Mouse (Mus musculus) stomach, embryonic 16.5 days (tissue): ENCODE measurements around the gene Epx. TPM values are rescaled to one million over a fixed set of nuclear protein-coding genes. Genes with fewer than 3 reads are reported as not detected.
A peak's percentile ranks its signal among the peaks of the same experiment; 100 is the strongest.

Source experiments
- ATAC-seq: fragments of 200-750 bp; cut with Nextera tagmentation; 2 replicates; pipeline ENCODE4 v1.8.0; 2017; ENCODE audit warnings: moderate number of reproducible peaks, moderate TSS enrichment; ENCODE audit not compliant: insufficient read depth, low FRiP score
- H3K27ac ChIP-seq: fragments of 300-500 bp; sonication (generic); 2 replicates; pipeline ENCODE4 v1.5.1; 2014; ENCODE audit warnings: low read length
- H3K27me3 ChIP-seq: fragments of 300-500 bp; sonication (generic); 2 replicates; pipeline ENCODE4 v1.6.1; 2014; ENCODE audit warnings: low read length, control low read depth, mixed read lengths; ENCODE audit not compliant: control insufficient read depth, insufficient read depth
- H3K36me3 ChIP-seq: fragments of 300-500 bp; sonication (generic); 2 replicates; pipeline ENCODE4 v1.6.1; 2014; ENCODE audit warnings: low read length; ENCODE audit not compliant: control insufficient read depth, insufficient read depth
- H3K4me1 ChIP-seq: fragments of 300-500 bp; sonication (generic); 2 replicates; pipeline ENCODE4 v1.6.1; 2014; ENCODE audit warnings: low read length, control low read depth, mixed read lengths; ENCODE audit not compliant: control insufficient read depth, insufficient read depth
- H3K4me2 ChIP-seq: fragments of 300-500 bp; sonication (generic); 2 replicates; pipeline ENCODE4 v1.6.1; 2014; ENCODE audit warnings: low read depth, low read length, mixed read lengths
- H3K4me3 ChIP-seq: fragments of 300-500 bp; sonication (generic); replicated peaks from 2 replicates; pipeline ENCODE4 v1.5.1; 2014; ENCODE audit warnings: mild to moderate bottlenecking, low read length
- H3K9ac ChIP-seq: fragments of 300-500 bp; sonication (generic); 2 replicates; pipeline ENCODE4 v1.6.1; 2014; ENCODE audit warnings: low read length
- H3K9me3 ChIP-seq: fragments of 300-500 bp; sonication (generic); replicated peaks from 2 replicates; pipeline ENCODE4 v1.6.1; 2016; ENCODE audit warnings: low read length, control low read depth; ENCODE audit not compliant: control insufficient read depth
- WGBS: fragments of 180-500 bp; shearing (Covaris S2); extraction: QIAGEN DNeasy Blood & Tissue Kit; methylation state at CpG from one replicate; pipeline ENCODE4 v1.1.7; 2014; 5-methylcytosine and 5-hydroxymethylcytosine counted together
- polyA plus RNA-seq: library from polyadenylated mRNA; unstranded; fragments of >200 nt; fragmentation: Nextera tagmentation; extraction: Ambion mirVana; gene quantifications from 2 replicates; pipeline ENCODE4 v1.2.1, GENCODE M21; 2015

The Epx gene
- polyA plus RNA-seq, 1 experiment from 2014 or later, result 0.15 TPM

DNA sequence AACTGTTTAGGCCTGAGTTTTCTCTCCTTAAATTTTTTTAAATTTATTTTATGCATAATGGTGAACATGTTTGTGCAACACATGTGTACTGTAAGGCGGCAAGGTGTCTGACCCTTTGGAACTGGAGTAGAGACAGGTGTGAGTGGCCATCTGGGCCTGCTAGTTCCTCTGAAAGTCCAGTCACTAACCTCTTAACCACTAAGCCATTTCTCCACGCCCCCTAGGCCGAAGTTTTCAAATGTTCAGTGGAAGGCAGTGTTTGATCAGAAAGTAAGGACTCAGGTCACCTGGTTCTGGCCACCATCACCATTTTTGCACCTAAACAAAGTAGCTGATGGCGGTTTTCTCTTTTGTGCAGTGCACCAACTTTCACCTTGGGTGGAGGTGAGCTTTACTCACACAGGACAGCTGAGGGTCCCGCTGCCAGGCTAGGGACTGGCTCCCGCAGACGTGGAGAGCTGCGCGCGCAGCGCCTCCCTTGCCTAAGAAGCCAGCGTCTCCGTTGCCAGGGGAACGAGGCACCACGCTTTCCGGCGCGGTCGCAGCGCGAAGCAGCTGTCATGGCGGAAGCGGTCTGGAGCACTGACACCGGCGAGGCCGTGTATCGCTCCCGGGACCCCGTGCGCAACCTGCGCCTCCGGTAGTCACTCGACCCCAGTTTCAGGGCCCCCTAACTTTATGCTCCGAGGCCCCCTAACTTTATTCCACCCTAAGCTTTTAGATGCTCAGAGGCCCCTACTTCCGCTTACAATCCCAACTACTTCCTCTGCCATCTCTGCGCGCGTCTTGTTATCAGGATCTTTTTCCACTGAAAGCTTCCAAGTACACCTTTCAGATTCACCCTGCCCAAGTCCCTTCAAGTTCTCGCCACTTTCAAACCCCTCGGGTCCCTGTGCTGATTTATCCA lies 22.4 kb downstream of the Epx start, which contains the start of gene Mks1:
Gene Mks1 (plus strand): TSS at position 526 of the 907 bp plus-strand sequence.
- H3K27ac ChIP-seq, result peak within 1 kb of the TSS; percentile 66
- H3K4me3 ChIP-seq, result peak within 1 kb of the TSS; percentile 66
- WGBS, result 3% methylated on average over 40 of the region's 40 CpGs
- peaks cover 7% of the 10 kb centered on the region for H3K4me1 ChIP-seq
- H3K36me3 ChIP-seq, result no peaks in the 10 kb centered on the region
- no peaks in the 10 kb centered on the region for H3K9me3 ChIP-seq
- H3K4me2 ChIP-seq, result peak within 1 kb of the TSS; percentile 88
- H3K27me3 ChIP-seq, result no peaks in the 10 kb centered on the region
- H3K9ac ChIP-seq, result peak within 1 kb of the TSS; percentile 63
- ATAC-seq, result peak; percentile 94

DNA sequence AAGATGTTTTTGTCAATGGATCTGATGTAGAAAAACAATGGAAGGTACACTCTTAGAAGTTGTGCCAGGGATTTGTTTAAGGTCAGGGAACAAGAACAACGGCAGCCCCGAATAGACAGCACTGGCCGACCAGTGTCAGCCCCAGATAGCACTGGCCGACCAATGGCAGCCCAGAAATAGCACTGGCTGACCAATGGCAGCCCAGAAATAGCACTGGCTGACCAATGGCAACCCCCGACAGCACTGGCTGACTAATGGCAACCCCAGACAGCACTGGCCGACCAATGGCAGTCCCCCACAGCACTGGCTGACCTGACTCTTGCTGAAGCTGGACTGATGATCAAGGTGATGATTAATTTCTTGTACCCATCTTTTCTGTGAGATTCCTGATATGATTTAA lies 27.5 kb downstream of the Epx start:
- H3K36me3 ChIP-seq, result no peaks in the 10 kb centered on the region
- 67% methylated on average over 6 of the region's 6 CpGs for WGBS
- H3K27ac ChIP-seq, result no peak overlapping the region
- no peaks in the 10 kb centered on the region for H3K27me3 ChIP-seq
- H3K9me3 ChIP-seq, result no peaks in the 10 kb centered on the region
- H3K9ac ChIP-seq, result no peak overlapping the region
- H3K4me2 ChIP-seq, result no peak overlapping the region
- peaks cover 4% of the 10 kb centered on the region for H3K4me1 ChIP-seq
- ATAC-seq, result no peak
- H3K4me3 ChIP-seq, result no peak overlapping the region

DNA sequence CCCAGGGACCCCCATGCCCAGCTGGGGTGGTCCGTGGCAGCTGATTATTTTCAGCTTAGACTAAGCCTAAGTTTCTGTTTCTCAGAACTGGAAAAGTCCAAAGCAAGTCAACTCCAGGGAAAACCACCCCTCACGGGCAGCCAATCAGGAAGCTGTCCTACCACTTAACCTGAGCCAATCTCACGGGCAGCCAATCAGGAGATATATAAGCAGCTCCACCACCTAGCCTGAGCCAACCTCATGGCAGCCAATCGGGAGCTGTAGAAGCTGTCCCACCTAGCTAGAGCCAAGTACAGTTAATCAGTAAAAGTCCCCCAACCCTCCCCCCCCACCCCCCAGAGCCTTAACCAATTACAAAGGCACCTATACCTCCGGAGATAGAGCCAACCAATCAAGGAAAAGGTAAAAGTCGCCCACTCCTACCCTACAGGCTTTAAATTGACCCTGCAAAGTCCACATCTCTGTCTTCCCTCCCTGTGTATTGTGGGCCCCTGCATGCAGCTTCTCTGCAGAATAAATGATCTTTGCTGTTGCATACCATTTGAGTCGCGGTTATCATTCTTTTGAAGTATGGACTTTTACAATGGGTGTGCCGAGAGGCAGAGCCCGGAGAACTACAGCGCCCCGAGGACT lies 28.3 kb downstream of the Epx start:
- WGBS, result 78% methylated on average over 12 of the region's 12 CpGs
- Histone ChIP-seq H3K4me2 (no peak overlapping the region), H3K9ac (no peak overlapping the region), H3K27ac (no peak overlapping the region), H3K4me1 (no peaks in the 10 kb centered on the region), H3K27me3 (no peaks in the 10 kb centered on the region), H3K4me3 (no peak overlapping the region), H3K9me3 (no peaks in the 10 kb centered on the region), H3K36me3 (no peaks in the 10 kb centered on the region)
- ATAC-seq, result no peak

DNA sequence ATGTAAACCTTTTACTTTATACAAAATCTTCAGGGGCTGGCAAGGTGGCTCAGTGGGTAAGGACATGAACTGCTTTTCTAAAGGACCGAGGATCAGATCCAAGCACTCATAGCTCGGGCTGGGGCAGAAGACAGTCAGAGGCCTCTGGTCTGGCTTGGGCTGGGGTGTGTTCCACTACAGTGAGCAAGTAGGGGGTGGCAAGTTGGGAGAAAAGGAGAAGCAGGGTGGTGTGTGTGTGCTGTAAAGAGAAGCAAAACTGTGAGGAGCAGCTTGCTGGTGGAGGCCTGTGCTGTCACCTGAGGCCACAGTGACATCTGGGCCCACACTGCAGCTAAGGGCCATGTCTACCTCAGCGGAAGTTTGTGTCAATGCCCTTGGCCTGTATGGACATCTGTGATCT lies 33.9 kb downstream of the Epx start:
- no peaks in the 10 kb centered on the region for H3K36me3 ChIP-seq
- H3K4me1 ChIP-seq, result no peaks in the 10 kb centered on the region
- no peaks in the 10 kb centered on the region for H3K27me3 ChIP-seq
- no peak overlapping the region for H3K4me2 ChIP-seq
- no peak for ATAC-seq
- H3K27ac ChIP-seq, result no peak overlapping the region
- no peak overlapping the region for H3K9ac ChIP-seq
- H3K4me3 ChIP-seq, result no peak overlapping the region
- no peaks in the 10 kb centered on the region for H3K9me3 ChIP-seq
- 82% methylated on average over 3 of the region's 3 CpGs for WGBS

DNA sequence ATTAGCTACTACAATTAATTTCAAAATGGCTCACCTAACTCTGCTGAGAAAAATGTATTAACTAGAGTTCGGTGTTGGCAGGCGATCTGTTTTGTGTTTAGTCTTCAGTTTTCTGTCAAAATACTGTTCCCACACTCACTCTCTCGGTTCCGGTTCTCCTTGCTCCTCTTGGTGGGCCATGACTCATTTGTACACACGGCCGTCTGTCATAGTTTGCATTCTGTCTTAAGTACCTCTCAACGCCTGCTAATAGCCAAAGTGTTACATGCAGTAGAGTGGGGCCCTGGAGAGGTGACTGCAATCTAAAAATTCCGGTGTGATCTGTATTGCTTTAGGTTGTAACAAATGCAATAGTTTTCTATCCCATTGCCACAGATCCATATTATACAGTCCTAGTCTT lies 34.7 kb downstream of the Epx start:
- no peak for ATAC-seq
- H3K27ac ChIP-seq, result no peak overlapping the region
- H3K4me2 ChIP-seq, result no peak overlapping the region
- H3K4me3 ChIP-seq, result no peak overlapping the region
- no peaks in the 10 kb centered on the region for H3K36me3 ChIP-seq
- 57% methylated on average over 8 of the region's 8 CpGs for WGBS
- no peaks in the 10 kb centered on the region for H3K27me3 ChIP-seq
- H3K9ac ChIP-seq, result no peak overlapping the region
- no peaks in the 10 kb centered on the region for H3K4me1 ChIP-seq
- H3K9me3 ChIP-seq, result no peaks in the 10 kb centered on the region

DNA sequence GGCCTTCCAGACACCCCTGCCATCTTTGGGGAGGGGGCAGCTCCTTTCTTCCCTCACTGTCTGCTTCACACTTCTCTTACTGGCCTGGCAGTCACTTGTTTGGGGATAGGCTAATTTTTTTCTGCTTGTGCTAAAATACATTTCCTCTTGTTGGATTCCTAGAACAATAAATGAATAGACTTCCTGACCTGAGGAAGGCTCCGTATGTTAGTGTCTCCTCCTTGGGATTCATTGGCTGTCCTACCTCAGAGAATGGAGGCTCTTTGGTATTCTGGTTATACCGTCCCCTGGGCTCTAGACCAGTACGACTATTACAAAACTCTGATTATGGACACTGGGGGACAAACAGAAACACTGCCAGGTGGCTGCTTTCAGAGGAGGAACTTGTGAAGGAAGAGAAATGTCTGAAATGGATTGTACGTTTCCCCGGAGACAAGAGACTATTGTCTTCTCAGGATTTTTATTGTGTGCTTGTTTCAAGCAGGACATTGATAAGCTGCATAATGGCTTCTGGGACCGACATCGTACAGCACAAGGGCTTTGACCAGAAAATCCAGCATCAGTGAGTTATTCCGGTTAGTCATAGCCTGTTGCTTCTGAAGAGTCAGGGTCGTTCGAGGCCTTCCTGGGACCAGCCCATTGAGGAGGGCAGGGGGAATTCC lies 47.0 kb downstream of the Epx start, which contains the start of gene Lpo:
Gene Lpo (minus strand): TSS at position 51 of the 662 bp plus-strand sequence.
- H3K9ac ChIP-seq, result no peak within 1 kb of the TSS
- ATAC-seq, result no peak
- no peak within 1 kb of the TSS for H3K4me2 ChIP-seq
- H3K4me1 ChIP-seq, result no peaks in the 10 kb centered on the region
- 54% methylated on average over 10 of the region's 10 CpGs for WGBS
- no peaks in the 10 kb centered on the region for H3K9me3 ChIP-seq
- no peak within 1 kb of the TSS for H3K4me3 ChIP-seq
- H3K27ac ChIP-seq, result no peak within 1 kb of the TSS
- H3K27me3 ChIP-seq, result no peaks in the 10 kb centered on the region
- no peaks in the 10 kb centered on the region for H3K36me3 ChIP-seq

DNA sequence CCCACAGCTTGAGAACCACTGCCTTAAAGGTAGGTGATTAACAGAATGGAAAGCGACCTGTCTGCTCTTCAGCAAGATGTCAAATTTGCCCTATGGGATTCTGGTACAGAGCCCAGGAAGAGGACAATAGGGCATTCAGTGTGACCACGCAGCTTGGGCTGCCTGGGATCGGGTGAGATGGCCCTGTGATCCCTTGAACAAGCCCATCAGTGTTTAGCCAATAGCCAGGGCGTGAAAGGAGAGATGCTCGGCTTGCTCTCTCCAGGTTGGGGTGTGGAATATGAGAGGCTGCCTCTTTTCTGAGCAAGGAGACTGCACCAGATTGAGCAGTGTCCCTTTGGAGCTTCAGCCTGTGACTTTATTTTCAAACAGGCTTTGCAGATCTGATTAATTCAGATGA lies 53.8 kb downstream of the Epx start:
- no peaks in the 10 kb centered on the region for H3K4me1 ChIP-seq
- no peak overlapping the region for H3K9ac ChIP-seq
- no peak overlapping the region for H3K4me3 ChIP-seq

DNA sequence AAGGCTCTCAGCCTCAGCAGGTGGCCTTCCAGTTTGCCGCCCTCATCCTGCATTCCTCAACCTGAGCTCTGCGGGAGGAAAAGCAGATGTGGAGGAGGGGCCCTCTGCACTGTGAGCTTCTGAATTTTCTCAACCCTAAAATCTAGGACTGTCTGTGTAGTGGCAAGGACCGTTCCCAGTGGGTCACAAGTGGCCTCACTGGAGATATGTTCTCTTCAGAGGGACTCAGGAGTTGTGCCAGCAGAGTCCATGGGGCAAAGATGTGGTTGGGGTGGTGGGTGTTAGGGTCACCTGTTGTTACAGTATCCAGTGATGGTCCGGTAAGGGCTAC lies 57.9 kb downstream of the Epx start:
- Histone ChIP-seq H3K36me3 (no peaks in the 10 kb centered on the region), H3K4me1 (no peaks in the 10 kb centered on the region), H3K9me3 (no peaks in the 10 kb centered on the region), H3K4me2 (peak overlapping the region; percentile 68), H3K9ac (peak overlapping the region; percentile 68), H3K4me3 (peak overlapping the region; percentile 46), H3K27me3 (no peaks in the 10 kb centered on the region), H3K27ac (no peak overlapping the region)
- no peak for ATAC-seq
- WGBS, result 30% methylated on average over 4 of the region's 4 CpGs

More for the DNA sequence above, 53.8 kb downstream of the Epx start:
- Histone ChIP-seq H3K27ac (no peak overlapping the region), H3K36me3 (no peaks in the 10 kb centered on the region), H3K27me3 (no peaks in the 10 kb centered on the region), H3K4me2 (no peak overlapping the region), H3K9me3 (no peaks in the 10 kb centered on the region)
- 57% methylated on average over 5 of the region's 5 CpGs for WGBS
- no peak for ATAC-seq
